Mouse (Mus musculus): ENCODE measurements around the gene Dst. TPM values are rescaled to one million over a fixed set of nuclear protein-coding genes. Genes with fewer than 3 reads are reported as not detected.

Dst gene
- 51.6 TPM for polyA plus RNA-seq (2014; fragmentation: Illumina TruSeq; extraction: RNeasy Lipid Tissue Mini Kit (QIAGEN cat#74804); ENCODE audit: low read depth, low replicate concordance)

GRCm38 (mm10) chr1:33908191-33908962, at the start of gene Dst:
Gene Dst, plus strand, starts transcription at chr1:33908225.

DNA sequence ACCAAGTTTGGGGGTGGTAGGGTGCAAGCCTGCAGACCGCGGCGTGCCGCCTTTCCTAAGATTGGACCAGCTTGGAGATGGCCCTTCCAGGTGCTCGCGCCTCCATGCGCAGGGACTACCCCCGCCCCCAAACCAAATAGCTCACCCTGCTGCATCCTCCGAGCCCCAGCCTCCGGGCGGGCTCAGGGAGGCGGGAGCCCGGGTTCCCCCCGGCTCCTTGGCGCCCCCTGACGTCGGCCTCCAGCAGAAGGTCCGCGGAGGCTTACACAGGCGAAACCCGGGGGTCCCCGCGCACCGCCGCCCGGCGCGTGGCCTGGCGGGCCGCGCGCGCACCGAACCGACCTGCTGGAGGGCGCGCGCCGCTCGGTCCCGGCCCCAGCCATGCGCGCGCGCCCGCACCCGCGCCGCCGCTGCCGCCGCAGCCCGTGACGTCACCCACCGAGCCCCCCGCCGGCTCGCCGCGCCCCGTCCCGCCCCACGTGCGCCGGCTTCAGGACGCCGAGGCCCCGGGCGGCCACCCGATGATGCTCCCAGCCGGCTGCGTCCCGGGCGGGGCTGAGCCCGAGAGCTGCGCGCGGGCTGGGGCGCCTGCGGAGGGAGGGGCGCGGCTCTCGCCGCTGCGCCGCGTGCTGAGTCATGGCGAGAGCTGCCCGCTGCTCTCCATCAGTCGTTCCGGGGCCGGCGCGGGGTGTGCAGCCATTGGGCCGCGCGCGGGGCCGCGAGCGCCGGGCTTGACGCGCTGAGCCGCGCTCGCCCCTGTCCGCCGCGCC, 419 bp upstream of the Dst start, which contains the start of gene Bend6:
Gene Bend6, minus strand, starts transcription at position 396 of the 770 bp plus-strand sequence.

Other genes starting within 250 kb of the Dst start
- gene Prim2, start 238.4 kb upstream of the Dst start, polyA plus RNA-seq (2014; fragmentation: Illumina TruSeq; extraction: RNeasy Lipid Tissue Mini Kit (QIAGEN cat#74804); ENCODE audit: low read depth, low replicate concordance): 6.9 TPM
- gene Rab23, start 188.3 kb upstream of the Dst start, polyA plus RNA-seq (2014; fragmentation: Illumina TruSeq; extraction: RNeasy Lipid Tissue Mini Kit (QIAGEN cat#74804); ENCODE audit: low read depth, low replicate concordance): 14.1 TPM
- 28.7 TPM for gene Bag2, start 150.4 kb upstream of the Dst start, polyA plus RNA-seq (2014; fragmentation: Illumina TruSeq; extraction: RNeasy Lipid Tissue Mini Kit (QIAGEN cat#74804); ENCODE audit: low read depth, low replicate concordance)
- 72.9 TPM for gene Zfp451, start 93.6 kb upstream of the Dst start, polyA plus RNA-seq (2014; fragmentation: Illumina TruSeq; extraction: RNeasy Lipid Tissue Mini Kit (QIAGEN cat#74804); ENCODE audit: low read depth, low replicate concordance)
- 2.0 TPM for gene Bend6, start 409 bp upstream of the Dst start, polyA plus RNA-seq (2014; fragmentation: Illumina TruSeq; extraction: RNeasy Lipid Tissue Mini Kit (QIAGEN cat#74804); ENCODE audit: low read depth, low replicate concordance)